Mouse (Mus musculus) intestine, embryonic 16.5 days (tissue): Measurements from ENCODE around the gene Ankrd54. TPM values are rescaled to one million over a fixed set of nuclear protein-coding genes. Genes with fewer than 3 reads are reported as not detected.

Source experiments
- ATAC-seq: fragments of 200-750 bp; cut with Nextera tagmentation; 2 replicates; pipeline ENCODE4 v1.8.0; 2017; ENCODE audit warnings: moderate TSS enrichment, moderate library complexity
- H3K27ac ChIP-seq: fragments of 300-500 bp; sonication (generic); 2 replicates; pipeline ENCODE4 v1.5.1; 2014; ENCODE audit warnings: mild to moderate bottlenecking, low read length
- H3K27me3 ChIP-seq: fragments of 300-500 bp; sonication (generic); replicated peaks from 2 replicates; pipeline ENCODE4 v1.6.1; 2014; ENCODE audit warnings: low read length, control low read depth, mixed read lengths; ENCODE audit not compliant: control insufficient read depth, insufficient read depth
- H3K36me3 ChIP-seq: fragments of 300-500 bp; sonication (generic); 2 replicates; pipeline ENCODE4 v1.6.1; 2014; ENCODE audit warnings: low read length, control low read depth; ENCODE audit not compliant: control insufficient read depth, insufficient read depth
- H3K4me1 ChIP-seq: fragments of 300-500 bp; sonication (generic); 2 replicates; pipeline ENCODE4 v1.6.1; 2014; ENCODE audit warnings: low read length, control low read depth, mixed read lengths; ENCODE audit not compliant: control insufficient read depth, insufficient read depth
- H3K4me2 ChIP-seq: fragments of 300-500 bp; sonication (generic); 2 replicates; pipeline ENCODE4 v1.6.1; 2014; ENCODE audit warnings: low read depth, low read length, control low read depth
- H3K4me3 ChIP-seq: fragments of 300-500 bp; sonication (generic); 2 replicates; pipeline ENCODE4 v1.5.1; 2014; ENCODE audit warnings: mild to moderate bottlenecking, low read length
- H3K9ac ChIP-seq: fragments of 300-500 bp; sonication (generic); 2 replicates; pipeline ENCODE4 v1.6.1; 2014; ENCODE audit warnings: low read depth, low read length
- H3K9me3 ChIP-seq: fragments of 300-500 bp; sonication (generic); 2 replicates; pipeline ENCODE4 v1.6.1; 2016; ENCODE audit warnings: low read length, control low read depth; ENCODE audit not compliant: control insufficient read depth
- WGBS: fragments of 180-500 bp; shearing (Covaris S2); extraction: QIAGEN DNeasy Blood & Tissue Kit; methylation state at CpG from one replicate; pipeline ENCODE4 v1.1.7; 2014; 5-methylcytosine and 5-hydroxymethylcytosine counted together
- polyA plus RNA-seq: library from polyadenylated mRNA; unstranded; fragments of >200 nt; fragmentation: Nextera tagmentation; extraction: Ambion mirVana; gene quantifications from 2 replicates; pipeline ENCODE4 v1.2.1, GENCODE M21; 2015

Gene Ankrd54
- polyA plus RNA-seq, 1 experiment from 2014 or later, result 56.4 TPM

DNA sequence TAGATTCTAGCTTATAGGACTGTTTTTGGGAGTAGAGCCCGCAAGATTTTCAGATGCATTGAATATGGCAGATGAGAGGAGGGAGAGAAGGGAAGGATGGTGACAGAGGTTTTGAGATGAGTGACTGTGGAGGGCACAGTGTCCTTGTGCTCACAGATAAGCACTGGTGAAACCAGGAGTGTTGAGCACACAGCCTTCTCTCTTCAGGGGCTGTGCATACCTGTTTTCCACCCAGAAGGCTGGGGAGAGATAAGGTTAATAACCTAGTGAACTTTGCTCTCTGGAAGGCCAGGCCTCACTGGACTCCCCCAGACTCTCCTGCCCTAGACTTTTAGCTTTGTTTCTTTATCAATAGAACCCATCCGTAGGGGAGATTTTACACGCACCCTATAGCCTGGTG lies 5.7 kb upstream of the Ankrd54 start:
- ATAC-seq, result peak; percentile 73
- no peaks in the 10 kb centered on the region for H3K27me3 ChIP-seq
- H3K4me1 ChIP-seq, result peaks cover 15% of the 10 kb centered on the region
- 62% methylated on average over 3 of the region's 3 CpGs for WGBS
- H3K4me2 ChIP-seq, result no peak overlapping the region
- peak overlapping the region; percentile 81 for H3K27ac ChIP-seq
- no peaks in the 10 kb centered on the region for H3K36me3 ChIP-seq
- no peaks in the 10 kb centered on the region for H3K9me3 ChIP-seq
- no peak overlapping the region for H3K9ac ChIP-seq
- no peak overlapping the region for H3K4me3 ChIP-seq

GRCm38 (mm10) chr15:79067631-79068030 lies 4.9 kb upstream of the Ankrd54 start:
- Histone ChIP-seq H3K36me3 (no peaks in the 10 kb centered on the region), H3K4me3 (no peak overlapping the region), H3K9me3 (no peaks in the 10 kb centered on the region), H3K9ac (no peak overlapping the region), H3K27ac (peak overlapping the region; percentile 81), H3K4me2 (peak overlapping the region; percentile 11; the same call in 1 of the 2 replicates), H3K27me3 (no peaks in the 10 kb centered on the region), H3K4me1 (peaks cover 17% of the 10 kb centered on the region)
- no peak; the same call in 1 of the 2 replicates for ATAC-seq
- 48% methylated on average over 3 of the region's 3 CpGs for WGBS

- 34% methylated on average over 2 of the region's 2 CpGs for WGBS
- Histone ChIP-seq H3K4me3 (no peak overlapping the region), H3K36me3 (no peaks in the 10 kb centered on the region), H3K4me2 (no peak overlapping the region), H3K27ac (no peak overlapping the region), H3K27me3 (no peaks in the 10 kb centered on the region), H3K9ac (no peak overlapping the region), H3K4me1 (peaks cover 17% of the 10 kb centered on the region), H3K9me3 (no peaks in the 10 kb centered on the region)
- no peak for ATAC-seq
Measured at GRCm38 (mm10) chr15:79066276-79066675, 3.6 kb upstream of the Ankrd54 start.

DNA sequence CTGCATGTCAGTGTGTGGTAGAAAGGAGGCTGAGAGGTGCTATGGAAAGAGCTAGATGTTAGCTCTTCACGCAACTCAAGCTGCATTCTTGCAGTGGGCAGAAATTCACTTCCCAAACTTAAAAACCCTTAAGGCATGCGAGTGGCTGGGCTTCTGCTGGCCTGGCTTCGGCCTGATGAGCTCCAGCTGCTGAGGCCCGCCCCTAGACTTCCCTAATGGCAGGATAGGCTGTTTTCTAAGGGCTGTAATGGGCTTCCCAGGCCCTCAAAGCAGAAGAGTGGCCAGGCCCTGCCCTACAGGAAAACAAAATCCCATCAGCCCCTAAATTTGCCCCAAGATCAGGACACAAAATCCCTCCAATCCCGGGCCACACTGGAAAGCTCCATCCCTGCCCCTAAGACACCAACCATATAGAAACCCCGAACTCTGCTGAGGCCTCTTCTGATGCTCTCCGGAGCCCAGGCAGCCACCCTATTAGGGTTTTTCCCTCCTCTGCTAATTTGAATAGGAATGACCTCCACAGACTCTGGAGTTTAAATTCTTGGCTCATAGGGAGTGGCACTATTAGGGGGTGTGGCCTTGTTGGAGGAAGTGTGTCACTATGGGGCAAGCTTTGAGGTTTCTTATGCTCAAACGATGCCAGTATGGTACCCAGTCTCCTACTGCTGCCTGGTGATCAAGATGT lies 2.5 kb upstream of the Ankrd54 start:
- Histone ChIP-seq H3K27ac (peak overlapping the region; percentile 69), H3K36me3 (0 out of 2 replicates have a peak, but pooled peaks cover 2% of the 10 kb centered on the region), H3K9ac (no peak overlapping the region), H3K27me3 (no peaks in the 10 kb centered on the region), H3K4me3 (no peak overlapping the region), H3K4me2 (no peak overlapping the region), H3K9me3 (no peaks in the 10 kb centered on the region), H3K4me1 (peaks cover 20% of the 10 kb centered on the region)
- no peak for ATAC-seq
- 38% methylated on average over 8 of the region's 8 CpGs for WGBS

- peak overlapping the region; percentile 41; the same call in 1 of the 2 replicates for H3K9ac ChIP-seq
- peaks cover 20% of the 10 kb centered on the region for H3K4me1 ChIP-seq
- no peaks in the 10 kb centered on the region for H3K27me3 ChIP-seq
- ATAC-seq, result no peak
- peak overlapping the region; percentile 51 for H3K4me2 ChIP-seq
- peak overlapping the region; percentile 27 for H3K4me3 ChIP-seq
- peak overlapping the region; percentile 53; the same call in 1 of the 2 replicates for H3K27ac ChIP-seq
- H3K9me3 ChIP-seq, result no peaks in the 10 kb centered on the region
- WGBS, result 9% methylated on average over 14 of the region's 14 CpGs
- H3K36me3 ChIP-seq, result peaks cover 9% of the 10 kb centered on the region; the same call in 1 of the 2 replicates
Measured at GRCm38 (mm10) chr15:79063160-79063740, 557 bp upstream of the Ankrd54 start.

DNA sequence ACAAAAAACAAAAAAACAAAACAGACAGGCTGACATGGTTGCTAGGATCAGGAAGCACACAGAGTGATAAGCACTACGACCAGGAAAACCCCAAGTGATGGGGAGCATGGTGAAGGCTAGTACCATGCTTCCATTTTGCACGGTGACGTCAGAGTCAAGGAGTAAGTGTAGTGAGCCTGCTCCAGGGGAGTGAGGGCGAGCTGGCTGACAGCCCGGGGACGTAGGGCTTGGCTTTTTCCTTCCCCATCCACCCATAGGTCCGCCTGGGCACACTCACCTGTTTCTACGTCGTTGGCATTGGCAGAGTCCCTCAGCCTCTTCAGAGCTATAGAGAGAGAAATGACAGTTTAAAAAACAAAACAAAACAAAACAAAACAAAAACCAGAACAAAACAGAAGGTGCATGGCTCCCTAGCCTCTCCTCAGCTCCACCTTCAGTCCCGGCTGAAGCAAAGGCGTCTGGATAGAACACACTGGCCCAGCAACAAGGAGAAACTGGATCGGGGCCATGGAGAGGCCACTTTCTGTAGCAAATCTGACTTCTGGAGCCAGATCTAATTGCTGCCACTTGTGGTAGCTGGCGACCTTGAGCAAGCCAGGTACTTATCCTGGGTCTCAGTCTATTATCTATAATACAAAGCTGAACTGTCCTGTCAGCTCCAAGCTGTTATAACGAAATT lies 1.7 kb downstream of the Ankrd54 start:
- 78% methylated on average over 14 of the region's 14 CpGs for WGBS
- Histone ChIP-seq H3K27me3 (no peaks in the 10 kb centered on the region), H3K4me3 (no peak overlapping the region), H3K4me1 (peaks cover 17% of the 10 kb centered on the region), H3K9me3 (no peaks in the 10 kb centered on the region), H3K36me3 (peaks cover 9% of the 10 kb centered on the region; the same call in 1 of the 2 replicates), H3K4me2 (no peak overlapping the region), H3K27ac (no peak overlapping the region), H3K9ac (no peak overlapping the region)
- ATAC-seq, result no peak

DNA sequence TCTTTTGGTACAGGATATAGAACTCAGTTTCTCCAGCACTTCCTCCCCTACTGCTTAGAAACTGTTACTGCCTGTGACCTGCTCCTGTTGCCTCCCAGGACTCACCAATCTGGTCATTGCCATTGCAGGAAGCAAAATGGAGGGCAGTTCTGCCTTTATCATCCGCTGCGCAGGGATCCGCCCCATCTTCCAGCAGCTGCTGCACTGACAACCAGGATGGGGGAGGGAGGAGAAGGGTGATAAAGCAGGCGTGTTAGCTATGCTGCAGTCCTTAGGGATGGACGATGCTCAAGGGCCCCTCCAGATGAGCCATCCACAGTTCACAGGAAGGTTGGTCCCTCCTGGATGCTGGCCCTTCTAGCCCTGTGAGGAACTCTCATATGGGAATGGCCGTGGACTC lies 4.8 kb downstream of the Ankrd54 start:
- Histone ChIP-seq H3K27ac (no peak overlapping the region), H3K9me3 (no peaks in the 10 kb centered on the region), H3K36me3 (peaks cover 27% of the 10 kb centered on the region), H3K4me2 (no peak overlapping the region), H3K9ac (no peak overlapping the region), H3K27me3 (no peaks in the 10 kb centered on the region), H3K4me1 (peaks cover 3% of the 10 kb centered on the region; the same call in 1 of the 2 replicates), H3K4me3 (no peak overlapping the region)
- ATAC-seq, result no peak
- 82% methylated on average over 6 of the region's 6 CpGs for WGBS

- Histone ChIP-seq H3K9me3 (no peaks in the 10 kb centered on the region), H3K9ac (no peak overlapping the region), H3K4me3 (no peak overlapping the region), H3K4me1 (peaks cover 13% of the 10 kb centered on the region), H3K4me2 (no peak overlapping the region), H3K27ac (no peak overlapping the region), H3K27me3 (no peaks in the 10 kb centered on the region), H3K36me3 (peaks cover 27% of the 10 kb centered on the region)
- ATAC-seq, result no peak
- WGBS, result 91% methylated on average over 7 of the region's 7 CpGs
Measured at GRCm38 (mm10) chr15:79056601-79057000, 6.1 kb downstream of the Ankrd54 start.

GRCm38 (mm10) chr15:79052366-79052765 lies 10.3 kb downstream of the Ankrd54 start:
- 69% methylated on average over 2 of the region's 2 CpGs for WGBS
- ATAC-seq, result no peak
- H3K27ac ChIP-seq, result peak overlapping the region; percentile 96
- no peak overlapping the region for H3K4me3 ChIP-seq
- no peaks in the 10 kb centered on the region for H3K27me3 ChIP-seq
- peaks cover 18% of the 10 kb centered on the region for H3K36me3 ChIP-seq
- no peak overlapping the region for H3K9ac ChIP-seq
- H3K4me1 ChIP-seq, result peaks cover 24% of the 10 kb centered on the region
- H3K4me2 ChIP-seq, result no peak overlapping the region
- H3K9me3 ChIP-seq, result no peaks in the 10 kb centered on the region
